Mouse (Mus musculus): ENCODE measurements around the gene Cox8a.

GRCm38 (mm10) chr19:7239574-7239973 lies 22.2 kb upstream of the Cox8a start:
- TF ChIP-seq POLR2A (IDR thresholded peaks at IDR 0.05; ENCODE audit: control insufficient read depth, low read depth, low read length), result no peak
- TF ChIP-seq CTCF (IDR thresholded peaks at IDR 0.05; ENCODE audit: control insufficient read depth, insufficient read depth, insufficient replicate concordance, low read depth, low read length), result no peak
